Mouse (Mus musculus) ES-Bruce4 (cell line): ENCODE results near the gene Dctn1. TPM values are rescaled to one million over a fixed set of nuclear protein-coding genes. Genes with fewer than 3 reads are reported as not detected.

Source experiments
- H3K27ac ChIP-seq: 2 replicates; pipeline ENCODE4 v1.5.1; 2012; ENCODE audit warnings: low read length, inconsistent platforms; ENCODE audit not compliant: insufficient read depth
- H3K27me3 ChIP-seq: 2 replicates; pipeline ENCODE4 v1.6.1; 2012; ENCODE audit warnings: mild to moderate bottlenecking, low read length, inconsistent platforms; ENCODE audit not compliant: control insufficient read depth, poor library complexity, insufficient read depth, severe bottlenecking
- H3K36me3 ChIP-seq: 2 replicates; pipeline ENCODE4 v1.6.1; 2012; ENCODE audit warnings: inconsistent platforms, mild to moderate bottlenecking, low read length, moderate library complexity; ENCODE audit not compliant: control insufficient read depth, poor library complexity, insufficient read depth, severe bottlenecking
- H3K4me1 ChIP-seq: one replicate; pipeline ENCODE4 v1.8.1; 2011; ENCODE audit warnings: low read length; ENCODE audit not compliant: control insufficient read depth, insufficient read depth
- H3K4me3 ChIP-seq: 2 replicates; pipeline ENCODE4 v1.5.1; 2011; ENCODE audit warnings: low read depth, mild to moderate bottlenecking, low read length
- H3K9ac ChIP-seq: 2 replicates; pipeline ENCODE4 v1.6.1; 2012; ENCODE audit warnings: low read depth, mild to moderate bottlenecking, inconsistent platforms; ENCODE audit not compliant: poor library complexity, severe bottlenecking
- H3K9me3 ChIP-seq: replicated peaks from 2 replicates; pipeline ENCODE4 v1.6.1; 2012; ENCODE audit warnings: mild to moderate bottlenecking, low read length, inconsistent platforms; ENCODE audit not compliant: control insufficient read depth, poor library complexity, insufficient read depth, severe bottlenecking
- CTCF ChIP-seq: IDR thresholded peaks from one replicate; pipeline ENCODE4 v1.8.1; 2011; ENCODE audit warnings: low read depth, low read length
- EP300 ChIP-seq: IDR thresholded peaks from 2 replicates; pipeline ENCODE4 v1.6.1; 2011; ENCODE audit warnings: low read depth, low read length; ENCODE audit not compliant: insufficient read depth
- POLR2A ChIP-seq: IDR thresholded peaks from one replicate; pipeline ENCODE4 v1.8.1; 2011; ENCODE audit warnings: low read length; ENCODE audit not compliant: insufficient read depth
- polyA plus RNA-seq: library from polyadenylated mRNA; stranded (reverse); fragments of >200 nt; gene quantifications from 2 replicates; pipeline ENCODE4 v1.2.4, GENCODE M21; 2011; ENCODE audit warnings: low read depth; ENCODE audit not compliant: missing spikeins, insufficient read depth, insufficient read length

The Dctn1 gene
- polyA plus RNA-seq, 1 experiment: 41.5 TPM

GRCm38 (mm10) chr6:83118825-83119733, 46.6 kb upstream of the Dctn1 start:
- no peak overlapping the region for H3K27ac ChIP-seq
- no peak overlapping the region for H3K9ac ChIP-seq
- no peaks in the 10 kb centered on the region for H3K9me3 ChIP-seq
- TF ChIP-seq POLR2A (no peak), EP300 (no peak), CTCF (no peak)
- no peak overlapping the region for H3K4me3 ChIP-seq
- H3K36me3 ChIP-seq: 0 out of 2 replicates have a peak, but pooled peaks cover 4% of the 10 kb centered on the region
- H3K27me3 ChIP-seq: no peaks in the 10 kb centered on the region
- no peaks in the 10 kb centered on the region for H3K4me1 ChIP-seq

DNA sequence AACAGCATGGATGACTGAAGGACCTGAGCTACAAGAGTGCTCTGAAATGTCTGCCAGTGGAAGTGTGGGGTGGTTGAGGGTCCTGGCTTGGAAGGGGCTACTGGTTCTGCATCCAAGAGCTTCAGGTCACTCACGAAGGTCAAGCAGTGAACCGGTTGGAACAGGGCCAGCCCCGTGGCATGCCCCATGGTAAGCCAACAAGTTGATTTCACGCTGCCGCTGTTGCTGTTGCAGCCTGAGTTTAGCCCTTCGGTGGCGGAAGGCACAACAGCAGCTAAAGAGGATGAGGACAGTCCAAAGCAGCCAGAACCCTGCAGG, 46.0 kb upstream of the Dctn1 start:
- Histone ChIP-seq H3K27ac (no peak overlapping the region), H3K36me3 (0 out of 2 replicates have a peak, but pooled peaks cover 4% of the 10 kb centered on the region), H3K9me3 (no peaks in the 10 kb centered on the region), H3K9ac (no peak overlapping the region), H3K4me3 (no peak overlapping the region), H3K4me1 (no peaks in the 10 kb centered on the region), H3K27me3 (no peaks in the 10 kb centered on the region)
- TF ChIP-seq EP300 (no peak), CTCF (no peak), POLR2A (no peak)

GRCm38 (mm10) chr6:83120930-83121862, 44.5 kb upstream of the Dctn1 start, which contains the start of gene Wbp1:
Gene Wbp1 (minus strand): TSS chr6:83121559.
- H3K4me3 ChIP-seq: peak within 1 kb of the TSS; percentile 85
- H3K4me1 ChIP-seq: no peaks in the 10 kb centered on the region
- H3K27ac ChIP-seq: peak within 1 kb of the TSS; percentile 25
- H3K36me3 ChIP-seq: 0 out of 2 replicates have a peak, but pooled peaks cover 4% of the 10 kb centered on the region
- no peaks in the 10 kb centered on the region for H3K27me3 ChIP-seq
- H3K9me3 ChIP-seq: no peaks in the 10 kb centered on the region
- H3K9ac ChIP-seq: peak within 1 kb of the TSS; percentile 86
- TF ChIP-seq POLR2A (peak; percentile 47), CTCF (no peak)

- Histone ChIP-seq H3K9me3 (no peaks in the 10 kb centered on the region), H3K27me3 (no peaks in the 10 kb centered on the region), H3K27ac (peak overlapping the region; percentile 25; the same call in 1 of the 2 replicates), H3K4me3 (peak overlapping the region; percentile 85), H3K9ac (peak overlapping the region; percentile 86), H3K4me1 (no peaks in the 10 kb centered on the region), H3K36me3 (0 out of 2 replicates have a peak, but pooled peaks cover under 1% of the 10 kb centered on the region)
- TF ChIP-seq CTCF (no peak), EP300 (no peak), POLR2A (no peak)
Measured at GRCm38 (mm10) chr6:83121863-83122710, 43.6 kb upstream of the Dctn1 start.

- no peak for TF ChIP-seq CTCF
- no peak for TF ChIP-seq EP300
- TF ChIP-seq POLR2A: no peak
- H3K9ac ChIP-seq: no peak overlapping the region
- no peak overlapping the region for H3K4me3 ChIP-seq
- no peaks in the 10 kb centered on the region for H3K4me1 ChIP-seq
- H3K27me3 ChIP-seq: no peaks in the 10 kb centered on the region
- H3K27ac ChIP-seq: no peak overlapping the region
- H3K36me3 ChIP-seq: no peaks in the 10 kb centered on the region
- H3K9me3 ChIP-seq: no peaks in the 10 kb centered on the region
Measured at GRCm38 (mm10) chr6:83122961-83123360, 42.8 kb upstream of the Dctn1 start.
